8 mouse cellular contexts compared by ENCODE assay signal in genomic region chr2:29827709-29828024, GRCm38 (mm10). TPM values are rescaled to one million over a fixed set of nuclear protein-coding genes. Genes with fewer than 3 reads are reported as not detected.
A peak's percentile ranks its signal among the peaks of the same experiment; 100 is the strongest.
DNase-seq lines count a peak whose midpoint lies in the region; ATAC-seq lines count a peak whose summit lies in the region.

No protein-coding gene starts in this region.

- peak overlapping the region; percentile 79 for H3K4me3 ChIP-seq in erythroblast, embryonic 14.5 days (replicated peaks)
- peak overlapping the region; percentile 93 for H3K4me3 ChIP-seq in forebrain, embryonic 15.5 days
- H3K4me3 ChIP-seq in liver, embryonic 16.5 days (ENCODE audit: low read depth, low read length) = peak overlapping the region; percentile 93

- DNase-seq in 416B (ENCODE audit: low read depth) = peak; percentile 52
- no peak for DNase-seq in ovary, postnatal 10 days (ENCODE audit: low spot score)
- DNase-seq in left cerebral cortex, postnatal 10 days (ENCODE audit: extremely low spot score in 1 of 2, low spot score in 2 of 2) = no peak
- DNase-seq in cerebellum, adult 11-12 months = no peak

- H3K4me2 ChIP-seq in forebrain, embryonic 15.5 days (replicated peaks) = peak overlapping the region; percentile 76
- peak overlapping the region; percentile 87 for H3K4me2 ChIP-seq in liver, embryonic 16.5 days (ENCODE audit: low read depth, low read length)

- WGBS in forebrain, embryonic 15.5 days = 6% methylated on average over 12 of the region's 12 CpGs
- WGBS in liver, embryonic 16.5 days (ENCODE audit: insufficient replicate concordance) = under 1% methylated on average over 12 of the region's 12 CpGs

- H3K36me3 ChIP-seq in erythroblast, embryonic 14.5 days (ENCODE audit: control insufficient read depth) = peaks cover 19% of the 10 kb centered on the region
- H3K36me3 ChIP-seq in forebrain, embryonic 15.5 days = peaks cover 2% of the 10 kb centered on the region
- no peaks in the 10 kb centered on the region for H3K36me3 ChIP-seq in liver, embryonic 16.5 days (ENCODE audit: control insufficient read depth, insufficient read depth)

- no peaks in the 10 kb centered on the region for H3K27me3 ChIP-seq in erythroblast, embryonic 14.5 days (ENCODE audit: control insufficient read depth)
- H3K27me3 ChIP-seq in forebrain, embryonic 15.5 days = no peaks in the 10 kb centered on the region
- H3K27me3 ChIP-seq in liver, embryonic 16.5 days (ENCODE audit: control insufficient read depth, insufficient read depth, low read depth, low read length) = no peaks in the 10 kb centered on the region

- intact Hi-C loops in left cerebral cortex, postnatal 10 days (cut with DNase I) = no loop called here

- peak overlapping the region; percentile 49 for H3K27ac ChIP-seq in forebrain, embryonic 15.5 days (replicated peaks)
- H3K27ac ChIP-seq in liver, embryonic 16.5 days (ENCODE audit: low read length) = peak overlapping the region; percentile 62; the same call in 1 of the 2 replicates

- peaks cover 29% of the 10 kb centered on the region for H3K4me1 ChIP-seq in erythroblast, embryonic 14.5 days (ENCODE audit: control insufficient read depth)
- peaks cover 19% of the 10 kb centered on the region for H3K4me1 ChIP-seq in forebrain, embryonic 15.5 days
- H3K4me1 ChIP-seq in liver, embryonic 16.5 days (ENCODE audit: control insufficient read depth, low read depth, low read length) = peaks cover 18% of the 10 kb centered on the region

- no peaks in the 10 kb centered on the region for H3K9me3 ChIP-seq in erythroblast, embryonic 14.5 days (ENCODE audit: control insufficient read depth, low read length)
- H3K9me3 ChIP-seq in forebrain, embryonic 15.5 days = no peaks in the 10 kb centered on the region
- no peaks in the 10 kb centered on the region for H3K9me3 ChIP-seq in liver, embryonic 16.5 days (replicated peaks; ENCODE audit: control insufficient read depth, low read length)

- ATAC-seq in erythroblast, adult 5-6 weeks (replicated peaks; ENCODE audit: low FRiP score, poor library complexity, severe bottlenecking) = no peak
- no peak for ATAC-seq in forebrain, embryonic 15.5 days (replicated peaks)
- no peak for ATAC-seq in liver, embryonic 16.5 days (ENCODE audit: low read depth)

- H3K9ac ChIP-seq in forebrain, embryonic 15.5 days (replicated peaks) = peak overlapping the region; percentile 73
- peak overlapping the region; percentile 78 for H3K9ac ChIP-seq in liver, embryonic 16.5 days (ENCODE audit: low read depth, low read length)

RNA-seq across cellular contexts. Expression of gene Urm1, which starts 7.8 kb away (rescaled TPM):
- polyA plus RNA-seq in erythroblast, embryonic 14.5 days (2012) = 5.1 and 6.7 TPM in 2 replicates
- 5.4 and 8.2 TPM in 2 replicates for total RNA-seq in erythroblast, adult 5-6 weeks (2015; ENCODE audit: low replicate concordance)
- total RNA-seq in erythroblast, adult 5-6 weeks (2017; ENCODE audit: low replicate concordance) = 5.6 and 8.9 TPM in 2 replicates
- 19.2 and 21.2 TPM in 2 replicates for polyA plus RNA-seq in forebrain, embryonic 15.5 days (2015; fragmentation: Nextera tagmentation; extraction: Ambion mirVana)
- polyA plus RNA-seq in liver, embryonic 16.5 days (2015; fragmentation: Nextera tagmentation; extraction: Ambion mirVana) = 8.6 and 9.4 TPM in 2 replicates
- 10 to 100 TPM; 54.7 to 61.8 TPM for total RNA-seq in left cerebral cortex, postnatal 10 days (2021)

RNA-seq across cellular contexts. Expression of gene Slc27a4, which starts 25.2 kb away (rescaled TPM):
- 0.10 and 0.19 TPM in 2 replicates for polyA plus RNA-seq in erythroblast, embryonic 14.5 days (2012)
- total RNA-seq in erythroblast, adult 5-6 weeks (2015; ENCODE audit: low replicate concordance) = 1.9 and 4.2 TPM in 2 replicates
- 5.1 and 9.8 TPM in 2 replicates for total RNA-seq in erythroblast, adult 5-6 weeks (2017; ENCODE audit: low replicate concordance)
- polyA plus RNA-seq in forebrain, embryonic 15.5 days (2015; fragmentation: Nextera tagmentation; extraction: Ambion mirVana) = 30.1 and 31.8 TPM in 2 replicates
- polyA plus RNA-seq in liver, embryonic 16.5 days (2015; fragmentation: Nextera tagmentation; extraction: Ambion mirVana) = 2.7 and 3.3 TPM in 2 replicates
- 10 to 100 TPM; 96.5 to 100.0 TPM for total RNA-seq in left cerebral cortex, postnatal 10 days (2021)

RNA-seq across cellular contexts. Expression of gene Trub2, which starts 39.4 kb away (rescaled TPM):
- 0.20 and 0.69 TPM in 2 replicates for polyA plus RNA-seq in erythroblast, embryonic 14.5 days (2012)
- 25.1 and 27.7 TPM in 2 replicates for total RNA-seq in erythroblast, adult 5-6 weeks (2015; ENCODE audit: low replicate concordance)
- 29.7 and 31.1 TPM in 2 replicates for total RNA-seq in erythroblast, adult 5-6 weeks (2017; ENCODE audit: low replicate concordance)
- polyA plus RNA-seq in forebrain, embryonic 15.5 days (2015; fragmentation: Nextera tagmentation; extraction: Ambion mirVana) = 40.6 and 41.7 TPM in 2 replicates
- 10.2 and 13.1 TPM in 2 replicates for polyA plus RNA-seq in liver, embryonic 16.5 days (2015; fragmentation: Nextera tagmentation; extraction: Ambion mirVana)
- total RNA-seq in left cerebral cortex, postnatal 10 days (2021) = 10 to 100 TPM; 45.9 to 57.2 TPM

RNA-seq across cellular contexts. Expression of gene Coq4, which starts 40.4 kb away (rescaled TPM):
- 4.5 and 6.0 TPM in 2 replicates for polyA plus RNA-seq in erythroblast, embryonic 14.5 days (2012)
- total RNA-seq in erythroblast, adult 5-6 weeks (2015; ENCODE audit: low replicate concordance) = 2.3 and 9.2 TPM in 2 replicates
- total RNA-seq in erythroblast, adult 5-6 weeks (2017; ENCODE audit: low replicate concordance) = 1.8 and 2.2 TPM in 2 replicates
- 28.2 and 31.6 TPM in 2 replicates for polyA plus RNA-seq in forebrain, embryonic 15.5 days (2015; fragmentation: Nextera tagmentation; extraction: Ambion mirVana)
- 9.0 and 10.1 TPM in 2 replicates for polyA plus RNA-seq in liver, embryonic 16.5 days (2015; fragmentation: Nextera tagmentation; extraction: Ambion mirVana)
- total RNA-seq in left cerebral cortex, postnatal 10 days (2021) = 10 to 100 TPM; 34.2 to 38.6 TPM

RNA-seq across cellular contexts. Expression of gene Cercam, which starts 41.3 kb away (rescaled TPM):
- 17.8 and 25.1 TPM in 2 replicates for polyA plus RNA-seq in erythroblast, embryonic 14.5 days (2012)
- total RNA-seq in erythroblast, adult 5-6 weeks (2015; ENCODE audit: low replicate concordance) = 16.9 and 19.4 TPM in 2 replicates
- total RNA-seq in erythroblast, adult 5-6 weeks (2017; ENCODE audit: low replicate concordance) = 18.8 and 20.8 TPM in 2 replicates
- polyA plus RNA-seq in forebrain, embryonic 15.5 days (2015; fragmentation: Nextera tagmentation; extraction: Ambion mirVana) = 6.8 and 7.2 TPM in 2 replicates
- polyA plus RNA-seq in liver, embryonic 16.5 days (2015; fragmentation: Nextera tagmentation; extraction: Ambion mirVana) = 32.8 and 35.6 TPM in 2 replicates
- total RNA-seq in left cerebral cortex, postnatal 10 days (2021) = 10 to 100 TPM; 13.2 to 13.4 TPM
